ENCODE assay signal across 17 mouse cellular contexts in genomic region chr7:35127721-35128120, GRCm38 (mm10). TPM values are rescaled to one million over a fixed set of nuclear protein-coding genes. Genes with fewer than 3 reads are reported as not detected.
DNase-seq lines count a peak whose midpoint lies in the region; ATAC-seq and TF ChIP-seq lines count a peak whose summit lies in the region.
"Had no signal": no experiment of that assay in that cellular context is flagged by ENCODE, and none has a peak within 500 bp of the region (broad histone marks: within the 10 kb centered on the region; RNA-seq: fewer than 3 reads in every experiment).

No protein-coding gene starts in this region.

- DNase-seq in adrenal gland, postnatal 10 days, result peak; percentile 57
- no peak for DNase-seq in adrenal gland, postnatal 36 days
- no peak for DNase-seq in liver, postnatal 0 days
- DNase-seq in liver, result no peak
- DNase-seq in cerebellum, adult 11-12 months, result no peak
- no peak for DNase-seq in layer of hippocampus, adult 11-12 months (ENCODE audit: low spot score)
- DNase-seq: gastrocnemius, postnatal 10 days; thymus, adult 18-20 months had no signal

- H3K4me3 ChIP-seq in liver, postnatal 0 days (ENCODE audit: low read depth, low read length), result no peak overlapping the region
- no peak overlapping the region for H3K4me3 ChIP-seq in myocyte
- H3K4me3 ChIP-seq: forebrain, embryonic 15.5 days; heart, embryonic 13.5 days; hindbrain, embryonic 12.5 days had no signal

- peaks cover 31% of the 10 kb centered on the region for H3K4me1 ChIP-seq in liver, postnatal 0 days (ENCODE audit: insufficient read depth)
- H3K4me1 ChIP-seq: hindbrain, embryonic 12.5 days had no signal

- H3K9ac ChIP-seq in liver, postnatal 0 days (replicated peaks), result no peak overlapping the region
- H3K9ac ChIP-seq: forebrain, embryonic 15.5 days; heart, embryonic 13.5 days; hindbrain, embryonic 12.5 days; liver, embryonic 14.5 days had no signal

- no peak overlapping the region for H3ac ChIP-seq in myocyte (ENCODE audit: control insufficient read depth, insufficient read length)

- no peaks in the 10 kb centered on the region for H3K27me3 ChIP-seq in liver, postnatal 0 days (ENCODE audit: insufficient read depth, low read length)
- H3K27me3 ChIP-seq in myocyte (ENCODE audit: control insufficient read depth, insufficient read depth, insufficient read length), result no peaks in the 10 kb centered on the region

- no peak for TF ChIP-seq EP300 in liver, postnatal 0 days (IDR thresholded peaks at IDR 0.05; ENCODE audit: low read depth)

- ATAC-seq in liver, postnatal 0 days, result peak; percentile 14; the same call in 1 of the 2 replicates
- peak; percentile 42; the same call in 1 of the 2 replicates for ATAC-seq in erythroblast, adult 5-6 weeks (replicated peaks; ENCODE audit: low FRiP score, poor library complexity, severe bottlenecking)
- ATAC-seq: forebrain, embryonic 15.5 days; intestine, postnatal 0 days had no signal

- peak overlapping the region; percentile 69 for H3K27ac ChIP-seq in liver, postnatal 0 days (ENCODE audit: low read depth)
- H3K27ac ChIP-seq: forebrain, embryonic 15.5 days; heart, embryonic 13.5 days; hindbrain, embryonic 12.5 days; liver, embryonic 14.5 days had no signal

- no peak for TF ChIP-seq CTCF in liver, postnatal 0 days (IDR thresholded peaks at IDR 0.05; ENCODE audit: low read depth)

- WGBS in liver, postnatal 0 days (ENCODE audit: insufficient replicate concordance), result 20% methylated on average over 6 of the region's 6 CpGs

- H3K4me2 ChIP-seq in liver, postnatal 0 days (ENCODE audit: low read depth, low read length), result peak overlapping the region; percentile 48
- H3K4me2 ChIP-seq in myocyte (ENCODE audit: low read depth), result peak overlapping the region; percentile 74
- H3K4me2 ChIP-seq: forebrain, embryonic 15.5 days; heart, embryonic 13.5 days; hindbrain, embryonic 12.5 days had no signal

- TF ChIP-seq POLR2A in myocyte (IDR thresholded peaks at IDR 0.05; ENCODE audit: insufficient read length, low read depth), result no peak

- H3K9me3 ChIP-seq in liver, postnatal 0 days (ENCODE audit: low read length), result no peaks in the 10 kb centered on the region
- H3K9me3 ChIP-seq: forebrain, embryonic 15.5 days; heart, embryonic 13.5 days; hindbrain, embryonic 12.5 days had no signal

- no peaks in the 10 kb centered on the region for H3K36me3 ChIP-seq in liver, postnatal 0 days (replicated peaks; ENCODE audit: insufficient read depth, low read length)
- no peaks in the 10 kb centered on the region for H3K36me3 ChIP-seq in myocyte (ENCODE audit: control insufficient read depth, insufficient read depth)
- H3K36me3 ChIP-seq: forebrain, embryonic 15.5 days; heart, embryonic 13.5 days; hindbrain, embryonic 12.5 days had no signal

- H3K79me2 ChIP-seq in myocyte (ENCODE audit: control insufficient read depth, insufficient read depth), result no peaks in the 10 kb centered on the region

TF ChIP-seq in myocyte, 11 proteins besides CTCF, POLR2A, EP300 and RAD21:
- TF ChIP-seq POLR2AphosphoS2 (IDR thresholded peaks at IDR 0.05; ENCODE audit: insufficient read length, low read depth) (no peak), SRF (IDR thresholded peaks at IDR 0.05; ENCODE audit: control insufficient read depth, insufficient read length, low read depth) (no peak), E2F4 (IDR thresholded peaks at IDR 0.05; ENCODE audit: insufficient read depth) (no peak), MAX (IDR thresholded peaks at IDR 0.05; ENCODE audit: low read depth) (no peak), REST (IDR thresholded peaks at IDR 0.05; ENCODE audit: insufficient read depth, insufficient read length) (no peak)

RNA-seq across cellular contexts. Expression of gene Cebpa, which starts 8.6 kb away (rescaled TPM):
- total RNA-seq in adrenal gland, postnatal 10 days (2021), result 100 to 1,000 TPM; 237 to 238 TPM
- 100 to 1,000 TPM; 124 to 150 TPM for total RNA-seq in adrenal gland, postnatal 36 days (2021)
- 20.2 and 34.0 TPM in 2 replicates for polyA plus RNA-seq in liver, postnatal 0 days (2015; fragmentation: Nextera tagmentation; extraction: Ambion mirVana)
- 11.5 and 20.9 TPM in 2 replicates for total RNA-seq in erythroblast, adult 5-6 weeks (2015; ENCODE audit: low replicate concordance)
- 3.5 and 5.7 TPM in 2 replicates for total RNA-seq in erythroblast, adult 5-6 weeks (2017; ENCODE audit: low replicate concordance)
- polyA plus RNA-seq in myocyte (2012; fragmentation: generic; extraction: Trizol), result 7.7 TPM

RNA-seq across cellular contexts. Expression of gene Slc7a10, which starts 58.5 kb away (rescaled TPM):
- total RNA-seq in adrenal gland, postnatal 10 days (2021), result 1 to 10 TPM; 2.0 to 3.8 TPM
- 1 to 10 TPM; 6.2 to 7.7 TPM for total RNA-seq in adrenal gland, postnatal 36 days (2021)
- 0.12 TPM in 2 replicates for polyA plus RNA-seq in liver, postnatal 0 days (2015; fragmentation: Nextera tagmentation; extraction: Ambion mirVana)
- total RNA-seq in erythroblast, adult 5-6 weeks (2015; ENCODE audit: low replicate concordance), result not detected in 2 replicates
- total RNA-seq in erythroblast, adult 5-6 weeks (2017; ENCODE audit: low replicate concordance), result not detected in 2 replicates
- not detected for polyA plus RNA-seq in myocyte (2012; fragmentation: generic; extraction: Trizol)
- total RNA-seq: megakaryocyte-erythroid progenitor cell, adult 5-6 weeks; MEL had no signal

Comparison
In these comparisons a context has a peak if more than half of its experiments do, and no peak if none do; other contexts are left out.
1. RNA of gene Cebpa, which starts 8.6 kb away (total RNA-seq): 237 to 238 TPM in adrenal gland, postnatal 10 days and 124 to 150 TPM in adrenal gland, postnatal 36 days; 3.5 to 20.9 TPM in erythroblast, adult 5-6 weeks; every median in the first group is over 4 times any median in the second.